Mouse (Mus musculus): Measurements from ENCODE around the gene Bckdha. TPM values are rescaled to one million over a fixed set of nuclear protein-coding genes. Genes with fewer than 3 reads are reported as not detected.

Gene Bckdha
- polyA plus RNA-seq, 1 experiment = 56.6 TPM

- no peak for DNase-seq (ENCODE audit: low read depth, low spot score)
- 67% methylated on average over 7 of the region's 7 CpGs for WGBS
Measured at GRCm38 (mm10) chr7:25683474-25684180, 24.8 kb upstream of the Bckdha start.

- WGBS = 58% methylated on average over 15 of the region's 15 CpGs
- DNase-seq (ENCODE audit: low read depth, low spot score) = no peak
Measured at GRCm38 (mm10) chr7:25681341-25682231, 22.8 kb upstream of the Bckdha start.

GRCm38 (mm10) chr7:25680514-25681258, 21.9 kb upstream of the Bckdha start, which contains the start of gene B9d2:
Gene B9d2, plus strand, starts transcription at chr7:25680780.
- WGBS = under 1% methylated on average over 46 of the region's 46 CpGs

GRCm38 (mm10) chr7:25679971-25680370, 21.2 kb upstream of the Bckdha start:
- 5% methylated on average over 6 of the region's 6 CpGs for WGBS
- DNase-seq (ENCODE audit: low read depth, low spot score) = no peak

More at GRCm38 (mm10) chr7:25680514-25681258, 21.9 kb upstream of the Bckdha start, which contains the start of gene B9d2:
- DNase-seq (ENCODE audit: low read depth, low spot score) = peak; percentile 84

- 86% methylated on average over 7 of the region's 7 CpGs for WGBS
- DNase-seq (ENCODE audit: low read depth, low spot score) = no peak
Measured at GRCm38 (mm10) chr7:25677013-25677412, 18.2 kb upstream of the Bckdha start.

GRCm38 (mm10) chr7:25676085-25676781, 17.5 kb upstream of the Bckdha start:
- WGBS = 10% methylated on average over 15 of the region's 15 CpGs
- DNase-seq (ENCODE audit: low read depth, low spot score) = no peak

- DNase-seq (ENCODE audit: low read depth, low spot score) = no peak
Measured at GRCm38 (mm10) chr7:25675405-25675804, 16.6 kb upstream of the Bckdha start.

GRCm38 (mm10) chr7:25674719-25675300, 16.0 kb upstream of the Bckdha start, which contains the start of gene Tmem91:
Gene Tmem91, minus strand, starts transcription at chr7:25675166.
- WGBS = 3% methylated on average over 29 of the region's 29 CpGs

More at GRCm38 (mm10) chr7:25675405-25675804, 16.6 kb upstream of the Bckdha start:
- 48% methylated on average over 6 of the region's 6 CpGs for WGBS

GRCm38 (mm10) chr7:25674297-25674696, 15.5 kb upstream of the Bckdha start:
- WGBS = 14% methylated on average over 9 of the region's 9 CpGs
- no peak for DNase-seq (ENCODE audit: low read depth, low spot score)

More at GRCm38 (mm10) chr7:25674719-25675300, 16.0 kb upstream of the Bckdha start, which contains the start of gene Tmem91:
- no peak for DNase-seq (ENCODE audit: low read depth, low spot score)

- DNase-seq (ENCODE audit: low read depth, low spot score) = no peak
Measured at GRCm38 (mm10) chr7:25672442-25672841, 13.7 kb upstream of the Bckdha start.

GRCm38 (mm10) chr7:25671686-25672085, 12.9 kb upstream of the Bckdha start:
- DNase-seq (ENCODE audit: low read depth, low spot score) = no peak
- 33% methylated on average over 2 of the region's 2 CpGs for WGBS

More at GRCm38 (mm10) chr7:25672442-25672841, 13.7 kb upstream of the Bckdha start:
- WGBS = 57% methylated on average over 4 of the region's 4 CpGs

GRCm38 (mm10) chr7:25670096-25670495, 11.3 kb upstream of the Bckdha start:
- 87% methylated on average over 4 of the region's 4 CpGs for WGBS
- DNase-seq (ENCODE audit: low read depth, low spot score) = no peak

GRCm38 (mm10) chr7:25669631-25670030, 10.8 kb upstream of the Bckdha start:
- no peak for DNase-seq (ENCODE audit: low read depth, low spot score)
- WGBS = 80% methylated on average over 9 of the region's 9 CpGs

- 83% methylated on average over 10 of the region's 10 CpGs for WGBS
- DNase-seq (ENCODE audit: low read depth, low spot score) = no peak
Measured at GRCm38 (mm10) chr7:25669158-25669557, 10.4 kb upstream of the Bckdha start.

- 95% methylated on average over 8 of the region's 8 CpGs for WGBS
- DNase-seq (ENCODE audit: low read depth, low spot score) = no peak
Measured at GRCm38 (mm10) chr7:25666381-25666780, 7.6 kb upstream of the Bckdha start.

- 22% methylated on average over 10 of the region's 10 CpGs for WGBS
- no peak for DNase-seq (ENCODE audit: low read depth, low spot score)
Measured at GRCm38 (mm10) chr7:25657785-25658184, 996 bp downstream of the Bckdha start.

GRCm38 (mm10) chr7:25655601-25656428, 3.0 kb downstream of the Bckdha start:
- no peak for DNase-seq (ENCODE audit: low read depth, low spot score)
- 55% methylated on average over 11 of the region's 11 CpGs for WGBS

GRCm38 (mm10) chr7:25652244-25652759, 6.5 kb downstream of the Bckdha start:
- 76% methylated on average over 12 of the region's 12 CpGs for WGBS
- no peak for DNase-seq (ENCODE audit: low read depth, low spot score)
